Mouse (Mus musculus) heart, adult 2 months (tissue): ENCODE results near the gene Bend5. TPM values are rescaled to one million over a fixed set of nuclear protein-coding genes. Genes with fewer than 3 reads are reported as not detected.

Experiments used
- DNase-seq, 2 experiments: peaks; one replicate each; pipeline ENCODE4 v3.0.0; 2021
- H3K27ac ChIP-seq: fragments of 200-600 bp; 2 replicates; pipeline ENCODE4 v1.8.1; 2022
- H3K27me3 ChIP-seq: fragments of 200-500 bp; 2 replicates; pipeline ENCODE4 v1.6.1; 2012; ENCODE audit warnings: mild to moderate bottlenecking, low read length, inconsistent platforms, mixed read lengths; ENCODE audit not compliant: control insufficient read depth, insufficient read depth
- H3K36me3 ChIP-seq: fragments of 200-500 bp; 2 replicates; pipeline ENCODE4 v1.6.1; 2012; ENCODE audit warnings: low read length, inconsistent platforms; ENCODE audit not compliant: control insufficient read depth, insufficient read depth
- H3K4me1 ChIP-seq: fragments of 200-500 bp; 2 replicates; pipeline ENCODE4 v1.6.1; 2011; ENCODE audit warnings: low read length; ENCODE audit not compliant: control insufficient read depth, insufficient read depth
- H3K4me3 ChIP-seq: fragments of 200-600 bp; 2 replicates; pipeline ENCODE4 v1.8.1; 2022
- H3K79me2 ChIP-seq: fragments of 200-500 bp; replicated peaks from 2 replicates; pipeline ENCODE4 v1.6.1; 2012; ENCODE audit warnings: mild to moderate bottlenecking, inconsistent platforms, low read length, moderate library complexity, mixed read lengths; ENCODE audit not compliant: control insufficient read depth, insufficient read depth
- H3K9ac ChIP-seq: fragments of 200-500 bp; 2 replicates; pipeline ENCODE4 v1.6.1; 2012; ENCODE audit warnings: low read depth, mild to moderate bottlenecking, control low read depth, inconsistent platforms, low read length, mixed read lengths
- CTCF ChIP-seq: fragments of 200-600 bp; IDR thresholded peaks from 2 replicates; pipeline ENCODE4 v1.8.1; 2022; ENCODE audit warnings: antibody characterized with exemption, mild to moderate bottlenecking, moderate library complexity
- EP300 ChIP-seq: fragments of 200-500 bp; IDR thresholded peaks from 2 replicates; pipeline ENCODE4 v1.6.1; 2011; ENCODE audit warnings: low read depth, low read length, control low read depth; ENCODE audit not compliant: insufficient read depth
- POLR2A ChIP-seq: fragments of 200-500 bp; IDR thresholded peaks from 2 replicates; pipeline ENCODE4 v1.6.1; 2011; ENCODE audit warnings: mild to moderate bottlenecking, low read depth, low read length, control low read depth; ENCODE audit not compliant: insufficient read depth
- WGBS: fragments of 180-500 bp; shearing (Covaris S2); methylation state at CpG from one replicate; pipeline ENCODE4 v1.1.7; 2018; 5-methylcytosine and 5-hydroxymethylcytosine counted together
- intact Hi-C: fragments of 180-260 bp; cut with DNase I; formaldehyde crosslinking; loops from one replicate; pipeline ENCODE4 v1.15.1; 2025
- polyA plus RNA-seq: library from polyadenylated mRNA; depleted of rRNA; stranded (reverse); fragments of >200 nt; gene quantifications from 2 replicates; pipeline ENCODE4 v1.2.3, GENCODE M21; 2012
- total RNA-seq, 2 experiments: library from RNA; stranded (reverse); gene quantifications; 2 replicates each; pipeline ENCODE4 v1.2.3; 2021

Bend5 gene
- total and polyA plus RNA-seq, 3 experiments: 3.8 to 8.1 (median 5.4) TPM

- no peak for TF ChIP-seq CTCF
- TF ChIP-seq EP300: no peak
- no peak for TF ChIP-seq POLR2A
- no peak overlapping the region for H3K9ac ChIP-seq
- intact Hi-C loops: no loop called here
These were observed 15.0 kb upstream of the Bend5 start for GRCm38 (mm10) chr4:111399784-111400183.

GRCm38 (mm10) chr4:111400676-111401075 is 14.1 kb upstream of the Bend5 start:
- Histone ChIP-seq H3K4me3 (no peak overlapping the region), H3K36me3 (no peaks in the 10 kb centered on the region), H3K79me2 (no peaks in the 10 kb centered on the region), H3K27ac (no peak overlapping the region), H3K4me1 (no peaks in the 10 kb centered on the region), H3K27me3 (no peaks in the 10 kb centered on the region), H3K9ac (no peak overlapping the region)
- TF ChIP-seq EP300: no peak
- TF ChIP-seq CTCF: no peak
- no peak for TF ChIP-seq POLR2A
- no peak for DNase-seq
- WGBS: 55% methylated on average over 2 of the region's 2 CpGs
- intact Hi-C loops: no loop called here

More at GRCm38 (mm10) chr4:111399784-111400183, 15.0 kb upstream of the Bend5 start:
- Histone ChIP-seq H3K36me3 (no peaks in the 10 kb centered on the region), H3K27ac (no peak overlapping the region), H3K27me3 (no peaks in the 10 kb centered on the region), H3K79me2 (no peaks in the 10 kb centered on the region), H3K4me3 (no peak overlapping the region), H3K4me1 (no peaks in the 10 kb centered on the region)
- DNase-seq: no peak

GRCm38 (mm10) chr4:111403243-111403642 is 11.6 kb upstream of the Bend5 start:
- H3K27ac ChIP-seq: no peak overlapping the region
- TF ChIP-seq EP300 (no peak), CTCF (no peak), POLR2A (no peak)
- 34% methylated on average over 1 of the region's 1 CpGs for WGBS
- H3K27me3 ChIP-seq: no peaks in the 10 kb centered on the region
- intact Hi-C loops: no loop called here
- H3K36me3 ChIP-seq: no peaks in the 10 kb centered on the region
- no peak for DNase-seq
- H3K4me3 ChIP-seq: no peak overlapping the region
- no peaks in the 10 kb centered on the region for H3K79me2 ChIP-seq
- H3K4me1 ChIP-seq: no peaks in the 10 kb centered on the region
- H3K9ac ChIP-seq: no peak overlapping the region

- H3K9ac ChIP-seq: no peak overlapping the region
- no peaks in the 10 kb centered on the region; the same call in 1 of the 2 replicates for H3K4me1 ChIP-seq
- H3K27ac ChIP-seq: no peak overlapping the region
- no peaks in the 10 kb centered on the region for H3K27me3 ChIP-seq
- DNase-seq: no peak
- no peaks in the 10 kb centered on the region for H3K79me2 ChIP-seq
- no peak overlapping the region for H3K4me3 ChIP-seq
- intact Hi-C loops: no loop called here
- TF ChIP-seq EP300: no peak
- no peak for TF ChIP-seq CTCF
- TF ChIP-seq POLR2A: no peak
- WGBS: 75% methylated on average over 4 of the region's 4 CpGs
- no peaks in the 10 kb centered on the region for H3K36me3 ChIP-seq
These were observed 4.1 kb upstream of the Bend5 start for GRCm38 (mm10) chr4:111410731-111411130.

GRCm38 (mm10) chr4:111414399-111414798 is 407 bp upstream of the Bend5 start:
- intact Hi-C loops: no loop called here
- Histone ChIP-seq H3K27ac (peak overlapping the region; percentile 78), H3K36me3 (peaks cover under 1% of the 10 kb centered on the region; the same call in 1 of the 2 replicates), H3K79me2 (no peaks in the 10 kb centered on the region), H3K4me3 (peak overlapping the region; percentile 89), H3K27me3 (no peaks in the 10 kb centered on the region), H3K4me1 (peaks cover 2% of the 10 kb centered on the region; the same call in 1 of the 2 replicates), H3K9ac (peak overlapping the region; percentile 98)
- 0% methylated on average over 6 of the region's 6 CpGs for WGBS
- DNase-seq: peak; percentile 30 to 35
- no peak for TF ChIP-seq EP300
- no peak for TF ChIP-seq POLR2A
- TF ChIP-seq CTCF: no peak

GRCm38 (mm10) chr4:111416126-111416525 is 1.3 kb downstream of the Bend5 start:
- Histone ChIP-seq H3K36me3 (peaks cover 7% of the 10 kb centered on the region), H3K79me2 (no peaks in the 10 kb centered on the region), H3K4me1 (peaks cover 4% of the 10 kb centered on the region), H3K9ac (no peak overlapping the region), H3K4me3 (no peak overlapping the region), H3K27ac (no peak overlapping the region), H3K27me3 (no peaks in the 10 kb centered on the region)
- 87% methylated on average over 3 of the region's 3 CpGs for WGBS
- no peak for DNase-seq
- TF ChIP-seq EP300 (no peak), POLR2A (no peak), CTCF (no peak)
- intact Hi-C loops: no loop called here
